23 mouse cellular contexts compared by ENCODE assay signal in genomic region chr6:28567978-28568377, GRCm38 (mm10).
"Had no signal": no experiment of that assay in that cellular context is flagged by ENCODE, and none has a peak within 500 bp of the region (broad histone marks: within the 10 kb centered on the region; RNA-seq: fewer than 3 reads in every experiment).

No protein-coding gene starts in this region.

- DNase-seq: liver, embryonic 13.5 days; liver, postnatal 0 days; lung, adult 2 months; lung, postnatal 14 days; lung, postnatal 36 days; midbrain, embryonic 14.5 days; right cerebral cortex, adult 18-20 months; right cerebral cortex, postnatal 25 days; right cerebral cortex, postnatal 4 days; spleen, adult 18-20 months; thymus, adult 18-20 months; thymus, postnatal 14 days; thymus, postnatal 36 days had no signal

- H3K9ac ChIP-seq: liver, embryonic 13.5 days; liver, embryonic 15.5 days; liver, postnatal 0 days; lung, embryonic 15.5 days; midbrain, embryonic 12.5 days; neural tube, embryonic 12.5 days; stomach, embryonic 15.5 days had no signal

- H3K4me3 ChIP-seq: liver, embryonic 13.5 days; liver, embryonic 15.5 days; lung, embryonic 15.5 days; megakaryocyte, embryonic 14.5 days; midbrain, embryonic 12.5 days; neural tube, embryonic 12.5 days; stomach, embryonic 15.5 days had no signal

- H3K27ac ChIP-seq: liver, embryonic 13.5 days; liver, embryonic 15.5 days; lung, embryonic 15.5 days; macrophage; midbrain, embryonic 12.5 days; neural tube, embryonic 12.5 days; stomach, embryonic 15.5 days; stomach, postnatal 0 days had no signal

- H3K27me3 ChIP-seq: liver, embryonic 13.5 days; liver, embryonic 15.5 days; lung, embryonic 15.5 days; megakaryocyte, embryonic 14.5 days; midbrain, embryonic 12.5 days; neural tube, embryonic 12.5 days; stomach, embryonic 15.5 days had no signal

- H3K9me3 ChIP-seq: liver, embryonic 13.5 days; liver, embryonic 15.5 days; lung, embryonic 15.5 days; midbrain, embryonic 12.5 days; neural tube, embryonic 12.5 days; stomach, embryonic 15.5 days had no signal

- H3K4me2 ChIP-seq: liver, embryonic 13.5 days; liver, embryonic 15.5 days; lung, embryonic 15.5 days; midbrain, embryonic 12.5 days; neural tube, embryonic 12.5 days; stomach, embryonic 15.5 days had no signal

- H3K4me1 ChIP-seq: liver, embryonic 13.5 days had no signal

- ATAC-seq: liver, postnatal 0 days; lung, postnatal 0 days; midbrain, embryonic 16.5 days had no signal
